Mouse (Mus musculus) MEL (cell line): ENCODE results near the gene Fahd1.

Experiments
- CTCF ChIP-seq, 3 experiments: IDR thresholded peaks in 2 of 3; conservative IDR thresholded peaks in 1 of 3; 2 replicates each; pipeline ENCODE4 v1.5.1; 2011 to 2012; ENCODE audit warnings: low read length in 3 of 3, low read depth in 2 of 3, mild to moderate bottlenecking in 2 of 3, improper control_type of control experiment in 1 of 3, inconsistent platforms in 1 of 3, mixed read lengths in 1 of 3, moderate library complexity in 1 of 3; ENCODE audit not compliant: control insufficient read depth in 1 of 3, insufficient read depth in 1 of 3, poor library complexity in 1 of 3, severe bottlenecking in 1 of 3
- EP300 ChIP-seq, 2 experiments: IDR thresholded peaks; 2 replicates each; pipeline ENCODE4 v1.6.1; 2011; ENCODE audit warnings: improper control_type of control experiment in 2 of 2, low read length in 2 of 2, low read depth in 1 of 2, mild to moderate bottlenecking in 1 of 2
- ETS1 ChIP-seq: IDR thresholded peaks from 2 replicates; pipeline ENCODE4 v1.6.1; 2012; ENCODE audit warnings: low read depth, mild to moderate bottlenecking, inconsistent platforms, low read length, improper control_type of control experiment, moderate library complexity
- MAX ChIP-seq: IDR thresholded peaks from 2 replicates; pipeline ENCODE4 v1.6.1; 2011; ENCODE audit warnings: low read length, improper control_type of control experiment
- MXI1 ChIP-seq: IDR thresholded peaks from 2 replicates; pipeline ENCODE4 v1.6.1; 2011; ENCODE audit warnings: mild to moderate bottlenecking, low read depth, low read length, improper control_type of control experiment
- NELFE ChIP-seq: IDR thresholded peaks from 2 replicates; pipeline ENCODE4 v1.6.1; 2011; ENCODE audit warnings: low read depth, low read length, improper control_type of control experiment
- POLR2A ChIP-seq, 2 experiments: IDR thresholded peaks; 2 replicates each; pipeline ENCODE4 v1.6.1; 2011 to 2012; ENCODE audit warnings: low read length in 2 of 2, mild to moderate bottlenecking in 2 of 2, control low read depth in 1 of 2, improper control_type of control experiment in 1 of 2, low read depth in 1 of 2, moderate library complexity in 1 of 2; ENCODE audit not compliant: control insufficient read depth in 1 of 2, insufficient read depth in 1 of 2, poor library complexity in 1 of 2
- USF1 ChIP-seq: IDR thresholded peaks from 2 replicates; pipeline ENCODE4 v1.6.1; 2014; ENCODE audit warnings: low read depth, mild to moderate bottlenecking, inconsistent platforms, low read length, improper control_type of control experiment, moderate library complexity
- USF2 ChIP-seq, 2 experiments: IDR thresholded peaks; 2 replicates each; pipeline ENCODE4 v1.6.1; 2011 to 2012; ENCODE audit warnings: improper control_type of control experiment in 2 of 2, low read length in 2 of 2, borderline replicate concordance in 1 of 2, inconsistent platforms in 1 of 2, low read depth in 1 of 2, mild to moderate bottlenecking in 1 of 2; ENCODE audit not compliant: insufficient read depth in 1 of 2
- ZKSCAN1 ChIP-seq: IDR thresholded peaks from 2 replicates; pipeline ENCODE4 v1.6.1; 2012; ENCODE audit warnings: low read depth, mild to moderate bottlenecking, inconsistent platforms, low read length, improper control_type of control experiment, moderate library complexity

- TF ChIP-seq CTCF (IDR thresholded peaks at IDR 0.05 in 2 of 3, conservative IDR thresholded peaks at IDR 0.05 in 1 of 3; ENCODE audit: control insufficient read depth in 1 of 3, insufficient read depth in 1 of 3, low read depth in 2 of 3, low read length in 3 of 3, poor library complexity in 1 of 3, severe bottlenecking in 1 of 3) (no peak), ETS1 (no peak), NELFE (no peak), MAX (no peak), POLR2A (IDR thresholded peaks at IDR 0.05; ENCODE audit: control insufficient read depth in 1 of 2, insufficient read depth in 1 of 2, low read depth in 1 of 2, low read length in 2 of 2, poor library complexity in 1 of 2) (no peak), ZKSCAN1 (no peak), EP300 (IDR thresholded peaks at IDR 0.05; ENCODE audit: low read depth in 1 of 2, low read length in 2 of 2) (no peak), MXI1 (no peak), USF1 (no peak), USF2 (IDR thresholded peaks at IDR 0.05; ENCODE audit: borderline replicate concordance in 1 of 2, insufficient read depth in 1 of 2, low read depth in 1 of 2, low read length in 2 of 2) (no peak)
Observed at GRCm38 (mm10) chr17:24857831-24858470, 7.8 kb upstream of the Fahd1 start.
